ENCODE assay signal across 1 mouse cellular context in the genomic region with DNA sequence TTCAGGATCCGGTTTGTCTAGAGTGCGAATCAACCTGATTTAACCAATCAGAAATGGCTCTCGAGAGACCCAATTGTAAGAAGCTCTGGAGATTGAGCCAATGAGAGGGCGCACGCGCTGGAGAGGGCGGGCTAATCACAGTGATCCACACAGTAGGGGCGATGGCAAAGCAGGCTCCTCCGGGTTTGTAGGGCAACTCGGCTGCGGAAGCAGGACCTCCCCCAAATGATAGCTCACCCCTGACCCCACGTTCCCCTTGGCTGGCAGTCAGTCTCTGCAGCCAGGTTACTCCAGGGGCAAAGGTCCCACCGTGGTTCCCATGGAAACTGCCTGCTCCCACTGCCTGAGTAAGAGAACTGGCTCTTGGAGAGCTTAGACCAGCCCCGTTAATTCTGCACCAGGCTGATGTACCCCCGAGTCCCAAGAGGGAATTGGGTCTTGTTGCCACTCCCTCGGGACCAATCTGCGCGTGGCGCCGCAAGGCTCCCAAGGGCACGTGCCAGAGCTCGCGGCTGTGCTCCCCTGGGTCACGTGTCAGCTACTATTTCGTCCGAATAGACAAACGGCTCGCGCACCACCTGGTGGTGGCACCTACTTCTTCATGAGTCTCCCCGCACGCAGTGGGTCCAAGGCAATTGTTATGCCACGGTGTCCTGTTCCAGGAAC.
TF ChIP-seq lines count a peak whose summit lies in the region.

No protein-coding gene starts in this region.

TF ChIP-seq in myocyte, 11 proteins besides CTCF, POLR2A, EP300 and RAD21:
- TF ChIP-seq MYOD1 (IDR thresholded peaks at IDR 0.05; ENCODE audit: control insufficient read depth in 1 of 3, insufficient read length in 2 of 3, low read depth in 2 of 3) (no peak), TCF3 (IDR thresholded peaks at IDR 0.05; ENCODE audit: insufficient read length, low read depth) (no peak), MYOG (IDR thresholded peaks at IDR 0.05; ENCODE audit: control insufficient read depth in 1 of 3, insufficient read depth in 1 of 3, insufficient read length in 2 of 3, low read depth in 2 of 3) (no peak), POLR2AphosphoS2 (IDR thresholded peaks at IDR 0.05; ENCODE audit: insufficient read length, low read depth) (peak; percentile 34), USF1 (IDR thresholded peaks at IDR 0.05; ENCODE audit: low read depth) (no peak)
